Comparison of ENCODE assay signal across 22 mouse cellular contexts in genomic region chr2:144425761-144426160, GRCm38 (mm10). TPM values are rescaled to one million over a fixed set of nuclear protein-coding genes. Genes with fewer than 3 reads are reported as not detected.
DNase-seq lines count a peak whose midpoint lies in the region; ATAC-seq lines count a peak whose summit lies in the region.
"Had no signal": no experiment of that assay in that cellular context is flagged by ENCODE, and none has a peak within 500 bp of the region (broad histone marks: within the 10 kb centered on the region; RNA-seq: fewer than 3 reads in every experiment).

No protein-coding gene starts in this region.

- no peak overlapping the region for H3K27ac ChIP-seq in kidney, embryonic 15.5 days
- H3K27ac ChIP-seq in kidney, embryonic 16.5 days (ENCODE audit: low read length), result 0 out of 2 replicates have a peak overlapping the region, but pooled peaks have one; percentile 18
- H3K27ac ChIP-seq: embryonic facial prominence, embryonic 13.5 days; forebrain, embryonic 12.5 days; heart, embryonic 10.5 days; hindbrain, embryonic 12.5 days had no signal

- H3K36me3 ChIP-seq in kidney, embryonic 15.5 days, result no peaks in the 10 kb centered on the region
- H3K36me3 ChIP-seq in kidney, embryonic 16.5 days (ENCODE audit: insufficient read depth, low read length), result no peaks in the 10 kb centered on the region
- H3K36me3 ChIP-seq: embryonic facial prominence, embryonic 13.5 days; forebrain, embryonic 12.5 days; heart, embryonic 10.5 days; hindbrain, embryonic 12.5 days had no signal

- DNase-seq in kidney, adult 8-10 months, result peak; percentile 22 to 52
- peak; percentile 52 for DNase-seq in kidney, postnatal 14 days
- DNase-seq in ovary, postnatal 14 days (ENCODE audit: low spot score), result no peak
- no peak for DNase-seq in left cerebral cortex, postnatal 10 days (ENCODE audit: extremely low spot score in 1 of 2, low spot score in 2 of 2)
- DNase-seq: adrenal gland, adult 8-10 months; adrenal gland, postnatal 36 days; cerebellum, adult 11 months; cerebellum, adult 9-10 months; cerebellum, postnatal 25 days; gastrocnemius, postnatal 10 days; heart, adult 18-20 months; heart, postnatal 10 days; heart, postnatal 4 days had no signal

- 42% methylated on average over 1 of the region's 1 CpGs for WGBS in kidney, embryonic 15.5 days
- WGBS in kidney, embryonic 16.5 days, result 67% methylated on average over 1 of the region's 1 CpGs

- H3K9ac ChIP-seq in kidney, embryonic 15.5 days, result no peak overlapping the region
- no peak overlapping the region for H3K9ac ChIP-seq in kidney, embryonic 16.5 days (replicated peaks; ENCODE audit: low read length)
- H3K9ac ChIP-seq: embryonic facial prominence, embryonic 13.5 days; forebrain, embryonic 12.5 days; hindbrain, embryonic 12.5 days had no signal

- H3K4me1 ChIP-seq in kidney, embryonic 15.5 days, result peaks cover 4% of the 10 kb centered on the region; the same call in 1 of the 2 replicates
- peaks cover 3% of the 10 kb centered on the region; the same call in 1 of the 2 replicates for H3K4me1 ChIP-seq in kidney, embryonic 16.5 days (ENCODE audit: insufficient read depth, low read length)
- H3K4me1 ChIP-seq: embryonic facial prominence, embryonic 13.5 days; forebrain, embryonic 12.5 days; heart, embryonic 10.5 days; hindbrain, embryonic 12.5 days had no signal

- H3K4me2 ChIP-seq in kidney, embryonic 15.5 days, result no peak overlapping the region
- no peak overlapping the region for H3K4me2 ChIP-seq in kidney, embryonic 16.5 days (replicated peaks; ENCODE audit: low read depth, low read length)
- H3K4me2 ChIP-seq: embryonic facial prominence, embryonic 13.5 days; forebrain, embryonic 12.5 days; hindbrain, embryonic 12.5 days had no signal

- no peaks in the 10 kb centered on the region for H3K9me3 ChIP-seq in kidney, embryonic 15.5 days (replicated peaks)
- H3K9me3 ChIP-seq in kidney, embryonic 16.5 days (ENCODE audit: low read length), result 0 out of 2 replicates have a peak, but pooled peaks cover 5% of the 10 kb centered on the region
- H3K9me3 ChIP-seq: embryonic facial prominence, embryonic 13.5 days; forebrain, embryonic 12.5 days; heart, embryonic 10.5 days; hindbrain, embryonic 12.5 days had no signal

- intact Hi-C loops in left cerebral cortex, postnatal 10 days (cut with DNase I), result no loop called here

- no peak for ATAC-seq in kidney, embryonic 15.5 days (replicated peaks; ENCODE audit: low FRiP score)
- no peak for ATAC-seq in kidney, embryonic 16.5 days (ENCODE audit: low FRiP score, low TSS enrichment)
- ATAC-seq: forebrain, embryonic 16.5 days had no signal

- H3K4me3 ChIP-seq in kidney, embryonic 15.5 days (replicated peaks), result no peak overlapping the region
- no peak overlapping the region for H3K4me3 ChIP-seq in kidney, embryonic 16.5 days (ENCODE audit: low read length)
- H3K4me3 ChIP-seq: embryonic facial prominence, embryonic 13.5 days; forebrain, embryonic 12.5 days; heart, embryonic 10.5 days; hindbrain, embryonic 12.5 days had no signal

- H3K27me3 ChIP-seq in kidney, embryonic 15.5 days, result no peaks in the 10 kb centered on the region
- H3K27me3 ChIP-seq in kidney, embryonic 16.5 days (ENCODE audit: insufficient read depth, low read length), result no peaks in the 10 kb centered on the region
- H3K27me3 ChIP-seq: embryonic facial prominence, embryonic 13.5 days; forebrain, embryonic 12.5 days had no signal

RNA-seq across cellular contexts. Expression of gene Pet117, which starts 57.0 kb away (rescaled TPM):
- polyA plus RNA-seq in kidney, embryonic 15.5 days (2015; fragmentation: Nextera tagmentation; extraction: Ambion mirVana), result 3.1 and 4.5 TPM in 2 replicates
- 0.56 TPM in 1 of 2 replicates, not detected in the other for polyA plus RNA-seq in kidney, embryonic 16.5 days (2015; fragmentation: Nextera tagmentation; extraction: Ambion mirVana)
- 1 to 10 TPM; 5.3 to 5.5 TPM for total RNA-seq in left cerebral cortex, postnatal 10 days (2021)
- total RNA-seq: ES-E14 had no signal
- polyA plus RNA-seq: cortical plate, adult 2 months; heart, embryonic 10.5 days had no signal

RNA-seq across cellular contexts. Expression of gene Kat14, which starts 57.0 kb away (rescaled TPM):
- 48.5 and 50.3 TPM in 2 replicates for polyA plus RNA-seq in kidney, embryonic 15.5 days (2015; fragmentation: Nextera tagmentation; extraction: Ambion mirVana)
- polyA plus RNA-seq in kidney, embryonic 16.5 days (2015; fragmentation: Nextera tagmentation; extraction: Ambion mirVana), result 52.5 and 57.0 TPM in 2 replicates
- 10 to 100 TPM; 24.4 to 27.2 TPM for total RNA-seq in left cerebral cortex, postnatal 10 days (2021)

Comparison
In these comparisons a context has a peak if more than half of its experiments do, and no peak if none do; other contexts are left out.
1. DNase-seq: peak in kidney, adult 8-10 months (2 of 2) and kidney, postnatal 14 days (single experiment); none in ovary, postnatal 14 days (single experiment) and left cerebral cortex, postnatal 10 days (0 of 2).